Mouse (Mus musculus) CH12.LX (cell line): ENCODE results near the gene Bckdha. TPM values are rescaled to one million over a fixed set of nuclear protein-coding genes. Genes with fewer than 3 reads are reported as not detected.

ENCODE experiments used
- DNase-seq: peaks from one replicate; pipeline ENCODE4 v3.0.0-alpha.2; 2013; ENCODE audit errors: extremely low read depth
- H3K27ac ChIP-seq: 2 replicates; pipeline ENCODE4 v1.5.1; 2012; ENCODE audit warnings: low read depth, mild to moderate bottlenecking, control low read depth, moderate library complexity; ENCODE audit not compliant: insufficient read depth
- H3K27me3 ChIP-seq: replicated peaks from 2 replicates; pipeline ENCODE3; 2012; ENCODE audit warnings: inconsistent platforms
- H3K36me3 ChIP-seq, 2 experiments: replicated peaks in 1 of 2; 2 replicates each; pipeline versions ENCODE3 to v1.6.1; 2012; ENCODE audit warnings: inconsistent platforms in 1 of 2, low read length in 1 of 2, mild to moderate bottlenecking in 1 of 2, mixed read lengths in 1 of 2, moderate library complexity in 1 of 2; ENCODE audit not compliant: control insufficient read depth in 1 of 2, insufficient read depth in 1 of 2
- H3K4me1 ChIP-seq, 2 experiments: 2 replicates each; pipeline ENCODE4 v1.6.1; 2012; ENCODE audit warnings: inconsistent platforms in 1 of 2, moderate library complexity in 1 of 2; ENCODE audit not compliant: insufficient read depth in 2 of 2, control insufficient read depth in 1 of 2
- H3K4me2 ChIP-seq: 2 replicates; pipeline ENCODE4 v1.6.1; 2012; ENCODE audit warnings: low read depth, mild to moderate bottlenecking, control low read depth; ENCODE audit not compliant: poor library complexity, insufficient read depth, severe bottlenecking
- H3K4me3 ChIP-seq, 3 experiments: fragments of 150-350 bp in 1 of 3; sonication (generic) in 1 of 3; replicated peaks in 1 of 3; 2 replicates each; pipeline versions ENCODE3 to v1.5.1; 2011 to 2012; ENCODE audit warnings: low read depth in 2 of 3, low read length in 2 of 3, mild to moderate bottlenecking in 2 of 3, moderate library complexity in 2 of 3, control low read depth in 1 of 3, improper control_type of control experiment in 1 of 3, inconsistent platforms in 1 of 3, mixed read lengths in 1 of 3; ENCODE audit not compliant: poor library complexity in 1 of 3
- H3K79me2 ChIP-seq: replicated peaks from 2 replicates; pipeline ENCODE4 v1.6.1; 2012; ENCODE audit warnings: mild to moderate bottlenecking, moderate library complexity; ENCODE audit not compliant: control insufficient read depth, poor library complexity, insufficient read depth, severe bottlenecking; ENCODE audit errors: extremely low read depth
- H3K9ac ChIP-seq: 2 replicates; pipeline ENCODE4 v1.6.1; 2012; ENCODE audit warnings: low read depth, mild to moderate bottlenecking, control low read depth, moderate library complexity; ENCODE audit not compliant: insufficient read depth
- H3K9me3 ChIP-seq: replicated peaks from 2 replicates; pipeline ENCODE3; 2012; ENCODE audit warnings: low read length, inconsistent platforms, mixed read lengths
- BHLHE40 ChIP-seq: IDR thresholded peaks from 2 replicates; pipeline ENCODE4 v1.6.1; 2011; ENCODE audit warnings: mild to moderate bottlenecking, low read depth, low read length, improper control_type of control experiment
- CHD1 ChIP-seq: IDR thresholded peaks from 2 replicates; pipeline ENCODE4 v1.6.1; 2012; ENCODE audit warnings: low read depth, low read length, improper control_type of control experiment, inconsistent platforms
- CTCF ChIP-seq, 2 experiments: IDR thresholded peaks in 1 of 2; conservative IDR thresholded peaks in 1 of 2; 2 replicates each; pipeline ENCODE4 v1.5.1; 2011 to 2012; ENCODE audit warnings: low read depth in 2 of 2, low read length in 2 of 2, improper control_type of control experiment in 1 of 2, inconsistent platforms in 1 of 2, mild to moderate bottlenecking in 1 of 2, moderate library complexity in 1 of 2
- E2F4 ChIP-seq: IDR thresholded peaks from 2 replicates; pipeline ENCODE4 v1.6.1; 2011; ENCODE audit warnings: low read depth, low read length, improper control_type of control experiment; ENCODE audit not compliant: insufficient replicate concordance
- ELF1 ChIP-seq: IDR thresholded peaks from 2 replicates; pipeline ENCODE4 v1.6.1; 2014; ENCODE audit warnings: low read depth, mild to moderate bottlenecking, inconsistent platforms, low read length, improper control_type of control experiment
- ETS1 ChIP-seq: conservative IDR thresholded peaks from 2 replicates; pipeline ENCODE4 v1.6.1; 2012; ENCODE audit warnings: low read depth, mild to moderate bottlenecking, inconsistent platforms, low read length, improper control_type of control experiment, moderate library complexity
- JUN ChIP-seq: IDR thresholded peaks from 2 replicates; pipeline ENCODE4 v1.6.1; 2011; ENCODE audit warnings: low read depth, mild to moderate bottlenecking, low read length, improper control_type of control experiment, moderate library complexity; ENCODE audit not compliant: insufficient read depth
- MAX ChIP-seq: IDR thresholded peaks from 2 replicates; pipeline ENCODE4 v1.6.1; 2011; ENCODE audit warnings: low read length, improper control_type of control experiment
- MAZ ChIP-seq: IDR thresholded peaks from 2 replicates; pipeline ENCODE4 v1.6.1; 2012; ENCODE audit warnings: low read depth, mild to moderate bottlenecking, inconsistent platforms, low read length, improper control_type of control experiment, moderate library complexity
- MEF2A ChIP-seq: IDR thresholded peaks from 2 replicates; pipeline ENCODE4 v1.6.1; 2014; ENCODE audit warnings: low read depth, mild to moderate bottlenecking, inconsistent platforms, low read length, improper control_type of control experiment, borderline replicate concordance
- MXI1 ChIP-seq: IDR thresholded peaks from 2 replicates; pipeline ENCODE4 v1.6.1; 2011; ENCODE audit warnings: mild to moderate bottlenecking, low read depth, low read length, improper control_type of control experiment
- MYC ChIP-seq: IDR thresholded peaks from 2 replicates; pipeline ENCODE4 v1.6.1; 2011; ENCODE audit warnings: low read depth, mild to moderate bottlenecking, improper control_type of control experiment, low read length
- NELFE ChIP-seq: IDR thresholded peaks from 2 replicates; pipeline ENCODE4 v1.6.1; 2011; ENCODE audit warnings: low read depth, low read length, improper control_type of control experiment
- NRF1 ChIP-seq: IDR thresholded peaks from 2 replicates; pipeline ENCODE4 v1.6.1; 2014; ENCODE audit warnings: low read depth, mild to moderate bottlenecking, inconsistent platforms, low read length, improper control_type of control experiment, moderate library complexity
- POLR2A ChIP-seq: IDR thresholded peaks from 2 replicates; pipeline ENCODE4 v1.6.1; 2011; ENCODE audit warnings: low read depth, mild to moderate bottlenecking, improper control_type of control experiment, low read length
- RAD21 ChIP-seq: IDR thresholded peaks from 2 replicates; pipeline ENCODE4 v1.6.1; 2011; ENCODE audit warnings: low read depth, mild to moderate bottlenecking, low read length, improper control_type of control experiment, moderate library complexity
- SIN3A ChIP-seq: IDR thresholded peaks from 2 replicates; pipeline ENCODE4 v1.6.1; 2012; ENCODE audit warnings: low read length, improper control_type of control experiment, inconsistent platforms
- SMC3 ChIP-seq: IDR thresholded peaks from 2 replicates; pipeline ENCODE4 v1.6.1; 2011; ENCODE audit warnings: low read depth, low read length, improper control_type of control experiment
- TBP ChIP-seq: conservative IDR thresholded peaks from 2 replicates; pipeline ENCODE4 v1.6.1; 2011; ENCODE audit warnings: low read depth, low read length, improper control_type of control experiment
- UBTF ChIP-seq: IDR thresholded peaks from 2 replicates; pipeline ENCODE4 v1.6.1; 2012; ENCODE audit warnings: low read depth, mild to moderate bottlenecking, inconsistent platforms, low read length, improper control_type of control experiment, moderate library complexity
- USF1 ChIP-seq: IDR thresholded peaks from 2 replicates; pipeline ENCODE4 v1.6.1; 2014; ENCODE audit warnings: low read depth, mild to moderate bottlenecking, inconsistent platforms, low read length, improper control_type of control experiment
- ZC3H11A ChIP-seq: IDR thresholded peaks from 2 replicates; pipeline ENCODE4 v1.6.1; 2012; ENCODE audit warnings: low read depth, mild to moderate bottlenecking, inconsistent platforms, low read length, improper control_type of control experiment
- ZMIZ1 ChIP-seq: IDR thresholded peaks from 2 replicates; pipeline ENCODE4 v1.6.1; 2012; ENCODE audit warnings: low read depth, mild to moderate bottlenecking, inconsistent platforms, low read length, improper control_type of control experiment
- dilution Hi-C: fragments of 300-500 bp; cut with MboI; formaldehyde crosslinking; loops from 2 replicates; pipeline ENCODE4 v1.14.3; 2020; ENCODE audit warnings: low sequenced_read_pairs; ENCODE audit not compliant: extremely low pct_unique_long_range_greater_than_20kb, extremely low pct_ligation_motif_present
- in situ Hi-C: fragments of 300-500 bp; cut with MboI; formaldehyde crosslinking; loops from 3 replicates; pipeline ENCODE4 v1.14.3; 2019; ENCODE audit warnings: low sequenced_read_pairs, low pct_ligation_motif_present, low pct_unique_long_range_greater_than_20kb, mixed read lengths
- polyA plus RNA-seq: library from polyadenylated mRNA; unstranded; fragments of >175 nt; gene quantifications from 2 replicates; pipeline ENCODE4 v1.2.1, GENCODE M21; 2012; ENCODE audit warnings: low read depth; ENCODE audit not compliant: insufficient read length
- total RNA-seq, 2 experiments: library from RNA; depleted of rRNA; stranded (reverse); fragments of 300-350 nt in 1 of 2; fragments of >200 nt in 1 of 2; gene quantifications; 2 replicates each; pipeline ENCODE4 v1.2.3; 2012 to 2014

Gene Bckdha
- total and polyA plus RNA-seq, 3 experiments, result 17.2 to 21.4 (median 19.9) TPM

GRCm38 (mm10) chr7:25669158-25669557 is 10.4 kb upstream of the Bckdha start:
- in situ Hi-C loops, result no loop called here
- peaks cover 0 to 3% of the 10 kb centered on the region in 2 experiments; a peak in 1 of 4 replicates for H3K4me1 ChIP-seq
- no peaks in the 10 kb centered on the region for H3K79me2 ChIP-seq
- dilution Hi-C loops, result no loop called here
- DNase-seq, result no peak
- H3K4me2 ChIP-seq, result no peak overlapping the region
- no peaks in the 10 kb centered on the region for H3K27me3 ChIP-seq
- H3K9ac ChIP-seq, result no peak overlapping the region
- TF ChIP-seq RAD21 (no peak), CHD1 (no peak), BHLHE40 (no peak), SIN3A (no peak), JUN (no peak), UBTF (no peak)
- H3K9me3 ChIP-seq, result peaks cover 3% of the 10 kb centered on the region
- peaks cover 53 to 79% of the 10 kb centered on the region in 2 experiments for H3K36me3 ChIP-seq
- no peak overlapping the region for H3K27ac ChIP-seq
- no peak overlapping the region for H3K4me3 ChIP-seq

GRCm38 (mm10) chr7:25666381-25666780 is 7.6 kb upstream of the Bckdha start:
- H3K9me3 ChIP-seq, result no peaks in the 10 kb centered on the region
- in situ Hi-C loops, result no loop called here
- TF ChIP-seq CTCF (conservative IDR thresholded peaks at IDR 0.05 in 1 of 2, IDR thresholded peaks at IDR 0.05 in 1 of 2; ENCODE audit: low read depth in 2 of 2, low read length in 2 of 2) (no peak), ELF1 (no peak), ETS1 (no peak), ZMIZ1 (no peak), USF1 (no peak), SIN3A (no peak), MAX (no peak), NRF1 (no peak), ZC3H11A (no peak), POLR2A (no peak), MAZ (no peak), E2F4 (no peak), RAD21 (no peak), MYC (no peak), SMC3 (no peak), MEF2A (no peak), NELFE (no peak), MXI1 (no peak), TBP (no peak)
- TF ChIP-seq, all 38 proteins: peak for 0
- Histone ChIP-seq H3K4me2 (no peak overlapping the region), H3K4me1 (peaks cover 0 to 4% of the 10 kb centered on the region in 2 experiments; a peak in 1 of 4 replicates), H3K36me3 (peaks cover 73 to 98% of the 10 kb centered on the region in 2 experiments), H3K9ac (no peak overlapping the region), H3K27me3 (no peaks in the 10 kb centered on the region), H3K79me2 (peaks cover 5% of the 10 kb centered on the region), H3K27ac (no peak overlapping the region), H3K4me3 (no peak overlapping the region)
- dilution Hi-C loops, result no loop called here
- DNase-seq, result no peak
